Mouse (Mus musculus): ENCODE results near the gene Gm14226.
"Not testable (repeated sequence)": the region's sequence is repeated elsewhere in the genome, so short reads cannot be mapped to it uniquely, and the experiment has no call there.

Gm14226 gene

DNA sequence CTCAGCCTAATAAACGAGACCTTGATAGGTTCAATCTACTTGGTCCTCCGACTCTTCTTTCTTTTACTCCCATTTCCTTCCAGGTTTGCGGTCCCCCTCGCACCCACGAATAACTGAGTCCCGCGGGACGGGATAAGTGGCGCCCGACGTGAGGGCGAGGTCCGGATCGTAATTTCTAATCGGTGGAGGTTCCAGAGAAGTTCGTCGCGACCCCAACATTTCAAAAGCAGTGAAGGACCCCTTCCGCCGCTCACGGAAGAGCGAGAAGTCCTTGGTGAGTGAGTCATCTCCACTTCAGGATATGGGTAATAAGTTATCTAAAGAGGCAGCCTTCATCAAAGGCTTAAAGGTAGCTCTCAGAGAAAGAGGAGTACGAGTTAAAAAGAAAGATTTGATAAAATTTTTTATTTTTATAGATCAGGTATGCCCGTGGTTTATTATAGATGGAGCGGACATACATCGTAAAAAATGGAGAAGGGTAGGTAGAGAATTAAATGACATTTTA lies at the start of gene Gm14226:
Gm14226 (plus strand) TSS at position 16 of the 505 bp plus-strand sequence.
- not testable (repeated sequence) for DNase-seq (ENCODE audit: low spot score in 2 of 2)

DNA sequence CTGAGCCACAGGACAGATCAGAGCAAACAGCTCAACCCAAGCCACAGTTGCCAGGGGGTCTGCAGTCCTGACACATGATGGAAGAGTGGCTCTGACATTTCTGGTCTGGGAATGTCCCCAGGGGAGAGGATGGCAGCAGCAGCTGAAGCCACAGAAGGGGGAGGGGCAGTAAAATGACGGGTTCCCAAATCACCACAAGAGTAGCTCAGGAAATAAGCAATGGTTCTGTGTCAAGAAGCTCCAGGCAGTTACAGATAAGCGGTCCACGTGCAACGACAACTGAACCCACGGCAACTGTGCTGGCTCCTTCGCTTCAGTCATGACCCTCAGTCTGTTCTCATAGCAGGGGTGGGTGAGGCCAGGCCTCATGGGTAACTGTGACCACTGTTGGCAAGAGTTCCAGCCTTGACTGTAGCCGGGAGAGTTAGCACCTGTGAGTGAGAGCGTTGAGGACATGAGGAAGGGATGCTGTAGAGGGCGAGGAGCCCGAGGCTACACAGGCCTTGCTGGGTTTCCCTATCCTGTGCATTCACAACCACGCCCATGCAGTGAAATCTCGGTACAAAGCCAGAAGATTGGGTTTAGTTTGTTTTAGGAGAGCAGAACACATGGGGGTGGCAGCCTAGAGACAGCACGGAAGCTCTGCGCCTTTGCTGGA lies 48.2 kb upstream of the Gm14226 start:
- not testable (repeated sequence) for DNase-seq (ENCODE audit: low spot score in 2 of 2)

DNA sequence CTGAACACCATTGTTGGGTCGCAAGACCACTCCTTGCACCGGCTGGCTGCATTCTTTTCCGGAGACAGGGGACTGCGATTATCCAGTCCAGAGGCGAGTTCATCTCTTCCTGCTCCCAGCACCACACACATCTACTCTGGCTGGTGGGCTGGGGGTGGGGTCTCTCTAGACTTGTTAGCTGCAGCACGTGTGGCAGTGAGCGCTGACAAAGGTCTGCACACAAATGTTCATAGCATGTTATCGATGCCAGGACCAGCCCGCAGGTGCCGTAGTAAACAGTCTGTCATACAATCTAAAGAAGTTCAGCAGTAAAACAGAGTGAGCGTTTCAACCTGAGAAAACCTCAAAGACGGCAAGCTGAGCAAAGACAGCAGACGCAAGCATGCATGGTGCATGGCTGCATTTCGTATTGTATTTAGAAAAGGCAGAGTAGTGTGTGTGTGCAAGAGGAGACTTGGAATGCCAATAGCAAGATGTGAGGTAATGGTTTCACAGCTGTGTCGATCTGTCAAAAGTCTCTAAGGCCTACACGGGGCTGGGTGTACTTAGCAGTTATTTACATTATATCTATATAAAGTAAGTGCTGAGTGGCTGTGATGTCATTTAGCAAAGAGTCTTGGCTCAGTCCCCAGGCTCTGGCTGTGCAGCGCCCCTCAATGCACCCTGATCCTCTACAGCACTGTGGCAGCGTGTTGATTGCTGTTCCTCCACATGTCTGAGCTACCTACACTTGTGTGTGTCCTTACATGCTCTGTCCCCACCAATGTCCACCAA lies 46.0 kb upstream of the Gm14226 start:
- DNase-seq (ENCODE audit: low spot score in 2 of 2), result no peak

DNA sequence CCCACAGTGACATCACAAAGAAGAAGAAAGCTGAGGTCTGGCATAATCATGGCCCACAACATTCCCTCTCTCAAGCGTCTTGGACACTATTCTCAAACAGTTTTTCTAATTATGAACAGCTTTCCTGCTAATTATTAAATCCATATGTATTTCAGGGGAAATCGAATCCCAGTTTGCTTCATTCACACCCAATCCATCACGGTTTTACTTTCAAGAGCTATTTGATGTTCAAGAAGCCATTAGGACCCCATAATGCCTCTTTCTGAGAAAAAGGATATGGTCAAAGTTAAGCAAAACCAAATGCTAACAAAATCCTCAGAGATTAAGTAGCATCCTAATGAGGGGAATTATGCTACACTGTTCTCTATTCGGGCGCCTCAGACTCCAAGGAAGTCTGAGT lies 45.1 kb upstream of the Gm14226 start:
- DNase-seq (ENCODE audit: low spot score in 2 of 2), result no peak

DNA sequence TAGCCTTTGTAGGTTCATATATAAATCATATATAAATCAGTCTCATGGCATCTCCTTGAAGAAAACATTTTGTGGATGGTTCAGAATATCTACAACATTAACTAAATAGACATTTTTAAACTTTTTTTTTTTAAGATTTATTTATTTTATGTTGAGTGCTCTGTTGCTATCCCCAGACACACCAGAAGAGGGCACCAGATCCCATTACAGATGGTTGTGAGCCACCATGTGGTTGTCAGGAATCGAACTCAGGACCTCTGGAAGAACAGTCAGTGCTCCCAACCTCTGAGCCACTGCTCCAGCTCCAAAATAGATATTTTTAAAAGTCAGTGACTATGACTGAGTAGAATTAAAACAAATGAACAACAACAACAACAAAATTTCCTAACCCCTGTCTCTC lies 31.5 kb upstream of the Gm14226 start:
- no peak for DNase-seq (ENCODE audit: low spot score in 2 of 2)

DNA sequence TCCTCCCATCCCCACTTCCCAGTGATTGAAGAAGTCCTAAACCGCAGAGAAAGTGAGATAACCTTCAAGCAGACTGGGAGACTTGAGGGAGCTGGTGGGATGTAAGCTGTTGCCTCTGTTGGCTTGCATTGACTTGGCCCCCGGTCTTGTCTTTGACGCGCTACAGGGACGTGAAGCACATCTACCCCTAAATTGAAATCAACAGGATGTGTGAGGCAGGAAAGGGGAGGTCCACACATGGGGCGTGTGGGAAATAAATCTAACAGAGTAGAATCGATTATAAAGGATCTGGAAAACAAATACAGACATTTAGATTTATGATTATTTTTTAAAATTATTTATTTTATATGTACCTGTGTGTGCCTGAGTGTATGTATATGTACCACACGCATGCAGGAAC lies 26.7 kb upstream of the Gm14226 start:
- no peak for DNase-seq (ENCODE audit: low spot score in 2 of 2)

DNA sequence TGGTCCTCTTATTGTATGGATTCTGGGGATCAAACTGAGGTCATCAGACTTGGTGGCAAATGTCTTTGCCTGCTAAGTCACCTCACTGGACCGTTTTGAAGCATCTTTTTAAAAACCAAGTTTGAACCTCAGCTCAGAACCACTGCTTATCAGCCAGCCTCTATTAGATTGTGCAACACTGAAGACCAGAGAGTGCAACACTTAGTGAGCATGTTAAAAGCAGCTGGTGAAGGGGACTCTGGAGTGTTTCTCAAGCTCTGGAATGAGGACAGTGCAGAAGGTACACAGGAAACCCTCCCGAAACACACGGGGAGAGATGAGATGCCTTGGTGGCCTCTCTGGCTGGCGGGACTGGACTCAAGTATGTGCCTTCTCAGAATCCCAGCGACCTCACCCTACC lies 26.0 kb upstream of the Gm14226 start:
- no peak for DNase-seq (ENCODE audit: low spot score in 2 of 2)

DNA sequence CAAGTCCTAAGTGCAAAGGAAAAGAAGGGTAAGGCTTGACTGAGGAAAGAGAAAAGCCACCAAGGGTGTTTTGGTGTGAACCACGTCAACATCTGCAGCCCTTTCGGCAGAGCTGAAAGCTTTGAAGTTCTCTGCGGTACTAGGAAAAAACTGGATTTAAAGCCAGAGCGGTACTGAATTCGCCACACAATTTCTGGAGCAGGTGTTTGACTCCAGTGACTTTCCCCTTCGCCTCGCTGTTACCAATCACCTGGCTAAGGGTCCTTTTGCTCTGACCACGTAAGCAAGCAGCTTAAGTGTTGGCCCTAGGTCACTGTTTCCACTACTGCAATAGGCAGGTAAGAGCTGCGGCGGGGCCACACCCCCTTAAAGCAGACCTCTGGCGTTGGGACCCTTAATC lies 12.6 kb upstream of the Gm14226 start:
- DNase-seq (ENCODE audit: low spot score in 2 of 2), result no peak

DNA sequence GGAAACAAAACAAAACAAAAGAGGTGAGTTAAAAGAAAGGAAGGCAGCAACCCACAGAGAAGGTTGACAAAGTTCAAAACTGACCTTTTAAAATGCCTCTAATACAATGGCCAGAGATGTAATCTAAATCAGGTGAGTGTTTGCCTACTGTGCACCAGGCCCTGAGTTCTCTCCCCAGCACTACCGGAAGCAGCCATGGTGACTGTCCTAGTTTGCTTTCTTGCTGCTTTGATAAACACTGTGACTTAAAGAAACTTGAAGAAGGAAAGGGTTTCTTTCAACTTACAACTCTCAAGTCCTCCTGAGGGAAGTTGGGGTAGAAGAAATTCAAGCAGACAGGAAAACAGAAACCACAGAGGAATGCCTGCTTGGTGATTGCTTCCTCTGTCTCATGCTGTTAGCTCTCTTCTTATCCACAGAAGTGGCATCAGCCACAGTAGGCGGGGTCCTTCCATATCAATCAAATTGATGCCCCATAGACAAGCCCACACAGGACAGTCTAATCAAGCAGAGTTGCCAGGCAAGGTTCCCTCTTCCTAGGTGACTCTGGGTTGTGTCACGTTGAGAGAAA lies 6.9 kb upstream of the Gm14226 start:
- no peak for DNase-seq (ENCODE audit: low spot score in 2 of 2)

DNA sequence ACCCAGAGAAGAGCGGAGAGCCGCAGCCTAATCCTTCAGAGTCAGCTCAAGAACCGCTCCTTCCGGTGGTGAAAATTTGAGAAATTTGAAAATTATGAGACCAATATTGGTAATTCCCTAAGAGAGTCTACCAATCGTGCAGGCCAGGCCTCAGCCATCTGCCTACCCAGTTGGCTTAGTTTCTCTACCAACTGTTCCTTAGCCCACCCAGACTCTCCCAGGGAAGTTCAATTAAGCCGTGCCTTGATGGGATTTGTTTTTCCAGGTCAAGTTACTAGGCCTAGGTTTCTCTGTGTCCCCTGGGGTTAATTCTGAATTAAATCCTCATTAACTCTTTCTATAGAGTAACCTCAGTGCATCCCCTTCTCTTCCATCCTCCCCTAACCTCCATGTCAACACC lies 5.1 kb upstream of the Gm14226 start:
- DNase-seq (ENCODE audit: low spot score in 2 of 2), result no peak

DNA sequence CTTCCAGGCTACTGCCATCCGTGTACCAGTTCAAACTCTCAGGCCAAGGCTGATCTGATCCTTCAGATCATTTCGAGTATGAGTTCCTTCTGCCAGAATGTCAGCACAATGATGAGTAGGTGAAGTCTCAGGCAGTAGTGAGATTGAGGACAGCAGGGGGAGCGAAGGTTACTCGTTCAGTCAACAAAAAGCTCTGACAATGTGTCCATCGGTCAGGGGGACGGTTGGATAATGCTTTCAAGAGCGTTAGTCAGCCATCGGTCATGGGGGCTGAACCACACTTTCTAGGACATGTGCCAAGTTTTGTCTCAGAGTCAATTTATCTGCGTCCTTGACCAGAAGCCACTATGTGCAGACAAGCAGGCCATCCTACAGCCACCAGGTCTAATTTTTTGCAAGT lies 1.3 kb upstream of the Gm14226 start:
- not testable (repeated sequence) for DNase-seq (ENCODE audit: low spot score in 2 of 2)

DNA sequence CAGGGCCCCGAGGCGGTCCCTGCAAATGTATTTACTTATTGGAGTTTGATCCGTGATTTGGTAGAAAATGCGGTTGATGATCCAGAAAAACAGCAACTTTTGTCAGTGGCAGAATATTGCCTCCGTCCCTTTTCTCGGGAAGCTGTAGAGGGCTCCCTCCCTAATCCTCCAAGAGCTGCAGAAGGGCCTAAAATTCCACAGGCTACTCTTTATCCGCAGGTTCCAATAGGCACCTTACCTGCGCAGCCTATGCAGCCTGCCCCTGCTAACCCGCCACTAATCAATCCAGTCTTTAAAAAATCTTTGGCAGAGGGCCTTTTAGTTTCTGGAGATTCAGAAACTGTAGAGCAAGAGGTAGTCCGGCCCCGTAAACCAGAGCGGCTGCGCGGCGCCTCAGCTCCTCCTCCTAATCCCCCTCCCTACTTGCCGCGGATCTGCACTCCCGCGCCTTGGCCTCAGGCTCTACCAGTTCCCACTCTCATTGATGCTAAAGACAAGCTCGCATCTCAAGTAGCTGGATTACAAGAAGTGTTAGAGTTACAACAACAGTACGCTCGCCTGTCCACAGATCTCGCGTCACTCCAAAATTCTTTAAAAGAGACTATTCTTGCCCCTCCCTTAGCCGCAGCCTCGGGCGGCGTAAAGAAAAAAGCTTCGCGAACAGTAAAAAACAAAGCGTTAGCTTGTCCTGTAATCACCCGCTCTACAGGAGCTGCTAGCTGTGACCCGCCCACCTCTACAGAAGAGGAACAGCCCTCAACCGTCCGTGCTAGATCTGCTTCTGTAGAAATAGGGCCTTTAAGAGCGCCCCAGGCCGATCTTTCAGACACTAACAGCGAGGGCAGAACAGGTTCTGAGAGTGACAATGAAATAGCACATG lies 936 bp downstream of the Gm14226 start:
- DNase-seq (ENCODE audit: low spot score in 2 of 2), result peak; percentile 14 to 26

DNA sequence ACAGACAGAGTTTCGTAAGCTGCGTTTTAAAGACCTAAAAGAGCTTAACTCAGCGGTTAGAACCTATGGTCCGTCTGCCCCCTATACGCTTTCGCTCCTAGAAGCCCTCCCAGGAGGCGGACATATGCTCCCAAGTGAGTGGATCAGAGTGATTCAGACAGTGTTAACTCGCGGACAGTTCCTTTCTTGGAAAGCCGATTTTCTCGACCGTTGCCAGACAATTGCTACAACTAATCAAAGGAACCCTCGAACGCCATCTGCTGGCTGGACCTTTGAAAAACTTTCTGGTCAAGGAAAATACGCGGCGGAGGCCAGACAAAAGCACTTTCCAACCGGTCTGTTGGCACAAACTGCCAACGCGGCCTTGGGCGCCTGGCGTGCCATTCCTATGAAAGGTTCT lies 1.6 kb downstream of the Gm14226 start:
- DNase-seq (ENCODE audit: low spot score in 2 of 2), result peak; percentile 80 to 88

DNA sequence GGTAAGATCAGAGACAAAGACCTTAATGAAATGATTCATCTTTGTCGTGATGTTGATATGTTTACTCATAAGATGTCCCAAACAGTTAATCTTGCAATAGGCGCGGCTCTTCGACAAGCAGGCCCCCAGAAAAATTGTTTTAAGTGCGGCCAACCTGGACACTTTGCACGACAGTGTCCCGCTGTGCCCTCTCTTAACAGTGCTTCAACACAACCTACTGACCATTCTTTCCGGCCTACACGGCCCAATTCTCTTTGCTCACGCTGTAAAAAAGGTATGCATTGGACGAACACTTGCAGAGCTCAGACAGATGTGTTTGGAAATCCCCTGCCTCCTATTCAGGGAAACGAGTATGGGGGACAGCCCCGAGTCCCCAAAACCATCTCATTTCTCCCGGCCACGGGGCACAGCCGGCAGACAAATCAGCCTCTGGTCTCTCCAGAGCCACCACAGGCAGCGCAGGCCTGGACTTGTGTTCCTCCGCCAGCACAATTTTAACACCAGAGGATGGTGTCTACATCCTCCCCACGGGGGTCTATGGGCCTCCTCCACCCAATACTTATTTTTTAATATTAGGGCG lies 2.3 kb downstream of the Gm14226 start:
- DNase-seq (ENCODE audit: low spot score in 2 of 2), result not testable (repeated sequence)

DNA sequence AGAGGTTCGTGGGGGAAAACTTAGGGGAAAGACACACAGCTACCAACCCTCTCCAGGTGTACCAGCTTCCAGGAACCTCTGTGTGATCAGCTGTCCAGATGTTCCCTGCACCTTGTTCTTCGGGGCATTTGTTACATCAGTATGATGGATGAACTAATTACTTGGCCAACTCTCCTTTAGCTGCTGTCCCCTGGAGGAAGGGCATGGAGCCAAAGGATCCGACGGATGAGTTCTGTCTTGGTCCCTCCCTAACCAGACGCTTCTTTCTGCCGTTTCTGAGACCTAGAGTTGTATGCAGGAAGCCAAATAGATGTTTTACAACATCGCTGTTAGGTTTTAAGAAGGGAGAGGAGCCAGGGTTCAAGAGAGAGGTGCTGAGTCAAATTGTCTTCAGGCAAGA lies 12.8 kb downstream of the Gm14226 start:
- no peak for DNase-seq (ENCODE audit: low spot score in 2 of 2)

DNA sequence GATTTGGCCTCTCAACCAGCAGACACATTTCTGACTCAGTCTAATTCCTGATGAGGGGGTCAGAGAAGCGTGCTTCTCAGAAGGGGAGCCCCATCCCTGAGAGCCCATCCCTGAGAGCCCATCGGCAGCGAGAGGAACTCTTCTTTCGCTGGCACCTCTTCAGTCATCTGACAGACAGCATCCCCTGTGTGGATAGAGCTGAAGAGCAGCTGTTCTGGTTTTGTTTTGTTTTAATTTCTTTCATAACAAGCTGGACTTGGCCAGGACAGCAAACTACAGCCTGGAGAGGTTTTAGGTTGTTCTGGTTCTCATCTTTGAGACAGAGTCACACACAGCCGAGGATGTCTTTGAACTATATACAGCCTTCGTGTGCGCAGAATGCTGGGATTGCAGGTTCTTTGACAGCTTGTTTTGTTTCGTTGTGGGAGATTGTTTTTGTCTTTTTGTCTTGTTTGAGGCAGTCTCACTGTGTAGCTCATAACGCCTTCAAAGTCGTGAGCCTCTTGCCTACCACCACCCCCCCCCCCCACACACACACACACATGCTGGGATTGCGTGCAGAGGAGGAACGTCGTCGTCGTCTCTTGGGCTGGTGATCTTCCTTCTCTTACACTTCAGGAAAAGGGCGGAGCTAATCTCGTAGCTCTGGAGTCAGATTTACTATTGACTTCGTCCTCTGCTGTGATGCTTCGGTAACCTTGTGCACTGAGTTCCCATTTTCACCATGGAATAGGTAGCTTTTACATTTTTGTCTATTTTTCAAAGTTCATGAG lies 15.1 kb downstream of the Gm14226 start:
- DNase-seq (ENCODE audit: low spot score in 2 of 2), result no peak

DNA sequence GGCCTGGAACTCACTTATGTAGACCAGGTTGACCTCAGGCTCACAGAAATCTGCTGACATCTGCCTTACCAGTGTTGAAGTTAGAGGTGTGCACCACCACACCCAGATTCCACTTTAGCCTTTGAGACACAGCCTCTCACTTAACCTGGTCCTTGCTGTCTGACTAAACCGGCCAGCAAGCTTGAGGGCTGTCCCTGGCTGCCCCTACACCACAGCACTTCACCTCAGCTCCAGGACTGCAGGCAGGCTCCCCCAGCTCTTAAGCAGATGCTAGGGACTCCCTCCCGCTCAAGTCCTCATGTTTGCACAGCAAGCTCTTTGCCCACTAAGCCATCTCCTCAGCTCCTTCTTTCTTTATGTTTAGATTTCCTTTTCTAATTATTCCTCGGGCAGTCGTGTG lies 21.9 kb downstream of the Gm14226 start:
- no peak for DNase-seq (ENCODE audit: low spot score in 2 of 2)

DNA sequence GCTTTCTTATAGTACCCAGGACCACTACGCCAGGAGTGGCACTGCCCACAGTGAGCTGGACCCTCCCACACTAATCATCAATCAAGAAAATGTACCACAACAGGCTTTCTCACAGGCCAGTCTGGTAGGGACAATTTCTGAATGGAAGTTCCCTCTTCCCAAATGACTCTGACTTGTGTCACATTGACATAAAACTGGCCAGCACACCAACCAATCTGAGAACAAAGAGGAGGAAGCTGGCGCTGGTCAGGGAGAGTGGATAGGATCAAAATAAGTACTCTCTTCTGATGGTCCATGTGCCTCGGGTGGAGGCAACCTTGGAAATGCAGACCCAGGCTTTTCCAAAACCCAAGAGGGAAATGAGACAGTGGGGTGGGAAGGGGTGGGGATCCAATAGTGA lies 26.5 kb downstream of the Gm14226 start:
- DNase-seq (ENCODE audit: low spot score in 2 of 2), result no peak

DNA sequence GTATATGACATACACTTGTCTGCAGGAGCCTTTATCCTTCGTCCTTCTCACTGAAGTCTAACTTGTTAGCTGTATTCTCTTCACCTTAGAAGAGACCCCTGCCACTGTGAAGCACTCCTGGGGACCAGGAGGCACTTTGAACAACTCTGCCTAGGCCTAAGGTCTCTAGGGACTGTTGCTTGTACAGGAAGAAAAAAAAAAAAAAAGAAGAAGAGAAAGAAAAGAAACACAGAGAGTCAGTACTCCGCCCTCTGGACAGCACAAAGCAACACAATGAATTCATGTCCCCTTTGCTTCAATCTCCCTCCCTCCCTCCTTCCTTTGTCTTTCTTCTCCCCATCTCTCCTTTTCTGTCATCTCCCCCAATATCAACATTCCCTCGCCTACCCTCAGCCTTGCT lies 27.0 kb downstream of the Gm14226 start:
- DNase-seq (ENCODE audit: low spot score in 2 of 2), result no peak

DNA sequence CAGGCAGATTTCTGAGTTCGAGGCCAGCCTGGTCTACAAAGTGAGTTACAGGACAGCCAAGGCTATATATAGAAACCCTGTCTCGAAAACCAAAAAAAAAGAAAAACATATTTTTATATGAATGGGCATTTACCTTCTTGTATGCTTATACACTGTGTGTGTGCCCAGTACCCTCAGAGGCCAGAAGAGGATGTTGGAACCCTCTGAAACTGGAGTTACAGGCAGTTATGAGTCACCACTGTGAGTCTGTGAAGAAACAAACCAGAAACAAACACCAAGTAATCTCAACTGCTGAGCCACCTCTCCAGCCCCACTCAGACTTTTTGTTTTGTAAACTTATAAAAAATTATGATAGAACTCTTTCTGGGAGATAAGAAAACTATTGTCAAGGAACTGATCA lies 28.7 kb downstream of the Gm14226 start:
- DNase-seq (ENCODE audit: low spot score in 2 of 2), result no peak

Data from frontal cortex, postnatal 25 days (tissue).